Mouse (Mus musculus): ENCODE results near the gene Endov.

Gene Endov

DNA sequence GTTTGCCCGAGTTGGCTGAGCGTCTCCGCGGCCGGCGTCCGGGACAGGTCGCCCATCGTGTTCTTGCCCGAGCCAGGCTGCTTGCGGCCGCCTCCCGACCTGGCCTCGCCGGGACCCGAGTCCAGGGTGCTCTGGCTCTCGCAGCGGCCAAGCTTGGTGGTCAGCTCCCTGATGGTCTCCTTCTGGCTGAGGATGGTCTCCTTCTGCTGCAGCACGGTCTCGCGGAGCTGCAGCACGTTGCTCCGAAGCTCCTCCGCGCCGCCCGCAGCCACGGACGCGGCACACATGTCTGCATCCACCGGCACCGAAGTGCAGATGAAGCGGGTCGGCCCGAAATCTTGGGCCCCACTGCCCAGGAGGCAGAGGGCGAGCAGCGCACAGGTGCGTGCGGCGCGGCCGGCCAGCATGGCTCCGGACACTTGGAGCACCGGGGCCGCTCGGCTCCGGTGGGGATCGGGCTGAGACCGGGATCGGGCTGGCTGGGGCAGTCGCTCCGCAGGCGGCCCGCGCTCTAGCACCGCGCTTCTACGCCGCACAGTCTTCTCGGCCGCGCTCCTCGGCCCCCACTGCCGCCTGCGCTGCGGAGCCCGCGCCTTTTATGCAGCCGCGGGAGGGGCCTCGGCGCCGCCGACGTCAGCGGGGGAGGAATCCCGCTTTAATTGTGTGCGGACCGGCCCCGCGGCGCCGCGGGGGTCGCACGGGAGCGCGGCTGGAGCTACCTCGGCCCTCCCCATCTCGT is 56.2 kb downstream of the Endov start, which contains the start of gene Nptx1:
Gene Nptx1, minus strand, starts transcription at position 571 of the 739 bp plus-strand sequence.
- peak; percentile 85 to 95 for DNase-seq

- DNase-seq: peak; percentile 65 to 68
Observed at GRCm38 (mm10) chr11:119547951-119548591, 56.9 kb downstream of the Endov start.

- DNase-seq: peak; percentile 36 to 62
Observed at GRCm38 (mm10) chr11:119548741-119549370, 57.7 kb downstream of the Endov start.

GRCm38 (mm10) chr11:119549371-119549811 is 58.2 kb downstream of the Endov start:
- peak; percentile 56 to 66 for DNase-seq

GRCm38 (mm10) chr11:119550546-119551335 is 59.6 kb downstream of the Endov start:
- DNase-seq: peak; percentile 45 to 47

- no peak for DNase-seq
Observed at GRCm38 (mm10) chr11:119551468-119551867, 60.3 kb downstream of the Endov start.

DNA sequence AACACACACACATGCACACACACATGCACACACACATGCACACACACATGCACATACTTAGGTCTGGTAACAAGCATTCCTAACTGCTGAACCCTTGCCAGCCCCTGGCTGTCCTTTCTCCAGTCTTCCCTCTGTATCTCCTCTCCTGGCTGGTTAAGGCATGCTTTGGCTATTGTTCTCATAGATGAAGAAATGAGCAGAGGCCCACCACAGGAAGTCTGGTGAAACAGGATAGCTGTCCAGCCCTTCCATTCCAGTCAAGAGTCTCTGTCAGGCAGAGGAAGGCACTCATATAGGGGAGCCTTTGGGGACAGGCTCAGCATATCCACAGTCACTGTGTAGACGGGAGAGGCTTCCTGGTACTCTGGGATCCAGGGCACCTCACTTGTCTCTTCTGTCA is 61.2 kb downstream of the Endov start:
- DNase-seq: no peak

- no peak for DNase-seq
Observed at GRCm38 (mm10) chr11:119552902-119553802, 62.0 kb downstream of the Endov start.

GRCm38 (mm10) chr11:119554706-119555105 is 63.6 kb downstream of the Endov start:
- no peak for DNase-seq

DNA sequence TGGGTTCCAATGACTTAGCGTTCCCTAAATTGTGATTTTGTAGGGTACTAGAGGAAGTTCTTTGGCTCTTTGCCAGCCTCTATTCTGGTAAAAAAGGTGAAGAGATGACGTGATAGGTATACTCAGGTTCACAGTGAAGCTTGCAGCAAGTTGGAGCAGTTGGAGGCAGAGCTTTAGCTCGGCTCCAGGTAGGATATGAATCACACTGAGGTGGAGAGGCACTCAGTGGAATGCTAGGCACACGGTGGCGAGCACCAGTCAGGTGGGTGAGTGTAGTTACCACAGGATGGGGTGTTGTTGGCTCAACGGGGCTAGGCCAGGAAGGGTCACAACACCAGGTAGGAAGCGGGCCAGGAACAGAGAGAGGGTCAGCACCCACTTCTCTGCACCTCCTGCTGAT is 64.0 kb downstream of the Endov start:
- DNase-seq: no peak

GRCm38 (mm10) chr11:119557940-119558869 is 67.1 kb downstream of the Endov start:
- no peak for DNase-seq

- no peak for DNase-seq
Observed at GRCm38 (mm10) chr11:119558870-119559610, 67.9 kb downstream of the Endov start.
